Mouse (Mus musculus): ENCODE results near the gene Rimbp2. TPM values are rescaled to one million over a fixed set of nuclear protein-coding genes. Genes with fewer than 3 reads are reported as not detected.
"Not testable (repeated sequence)": the region's sequence is repeated elsewhere in the genome, so short reads cannot be mapped to it uniquely, and the experiment has no call there.

Gene Rimbp2
- polyA plus RNA-seq (2016; fragmentation: Nextera tagmentation; extraction: Ambion mirVana): not detected in 2 replicates

GRCm38 (mm10) chr5:128953278-128954070 lies at the start of gene Rimbp2:
Rimbp2 (minus strand) TSS chr5:128953486.
- Histone ChIP-seq H3K27ac (no peak within 1 kb of the TSS), H3K9me3 (replicated peaks) (peaks cover 6% of the 10 kb centered on the region; the same call in 1 of the 2 replicates), H3K9ac (no peak within 1 kb of the TSS), H3K36me3 (no peaks in the 10 kb centered on the region), H3K4me3 (peak within 1 kb of the TSS; percentile 19; the same call in 1 of the 2 replicates), H3K4me2 (peak within 1 kb of the TSS; percentile 56), H3K27me3 (replicated peaks) (peaks cover 37% of the 10 kb centered on the region), H3K4me1 (no peaks in the 10 kb centered on the region)
- ATAC-seq: no peak
- 11% methylated on average over 17 of the region's 17 CpGs for WGBS (ENCODE audit: insufficient replicate concordance)

- 10% methylated on average over 14 of the region's 14 CpGs for WGBS (ENCODE audit: insufficient replicate concordance)
- Histone ChIP-seq H3K9ac (peak overlapping the region; percentile 70), H3K36me3 (peaks cover 73% of the 10 kb centered on the region)
Observed at GRCm38 (mm10) chr5:129002571-129003011, 49.3 kb upstream of the Rimbp2 start.

GRCm38 (mm10) chr5:129000706-129001468 lies 47.6 kb upstream of the Rimbp2 start:
- 16% methylated on average over 8 of the region's 8 CpGs for WGBS (ENCODE audit: insufficient replicate concordance)
- H3K27ac ChIP-seq: peak overlapping the region; percentile 99
- H3K9ac ChIP-seq: peak overlapping the region; percentile 70
- peaks cover 67% of the 10 kb centered on the region for H3K4me1 ChIP-seq
- H3K4me2 ChIP-seq: peak overlapping the region; percentile 88
- peak; percentile 93 for ATAC-seq
- H3K9me3 ChIP-seq (replicated peaks): no peaks in the 10 kb centered on the region
- peak overlapping the region; percentile 35 for H3K4me3 ChIP-seq
- H3K36me3 ChIP-seq: peaks cover 80% of the 10 kb centered on the region
- H3K27me3 ChIP-seq (replicated peaks): no peaks in the 10 kb centered on the region

More at GRCm38 (mm10) chr5:129002571-129003011, 49.3 kb upstream of the Rimbp2 start:
- Histone ChIP-seq H3K4me2 (peak overlapping the region; percentile 88), H3K9me3 (replicated peaks) (no peaks in the 10 kb centered on the region), H3K4me1 (peaks cover 82% of the 10 kb centered on the region), H3K4me3 (peak overlapping the region; percentile 26), H3K27me3 (replicated peaks) (no peaks in the 10 kb centered on the region), H3K27ac (peak overlapping the region; percentile 99)
- ATAC-seq: no peak

GRCm38 (mm10) chr5:128987141-128987954 lies 34.1 kb upstream of the Rimbp2 start:
- ATAC-seq: no peak
- Histone ChIP-seq H3K4me1 (no peaks in the 10 kb centered on the region), H3K4me3 (no peak overlapping the region), H3K27ac (no peak overlapping the region), H3K9ac (no peak overlapping the region), H3K4me2 (no peak overlapping the region), H3K27me3 (replicated peaks) (no peaks in the 10 kb centered on the region), H3K9me3 (replicated peaks) (no peaks in the 10 kb centered on the region), H3K36me3 (peaks cover 86% of the 10 kb centered on the region)
- 91% methylated on average over 19 of the region's 19 CpGs for WGBS (ENCODE audit: insufficient replicate concordance)

- Histone ChIP-seq H3K4me3 (no peak overlapping the region), H3K27ac (no peak overlapping the region), H3K9me3 (replicated peaks) (no peaks in the 10 kb centered on the region), H3K36me3 (peaks cover 72% of the 10 kb centered on the region), H3K27me3 (replicated peaks) (no peaks in the 10 kb centered on the region), H3K4me2 (no peak overlapping the region), H3K4me1 (0 out of 2 replicates have a peak, but pooled peaks cover 2% of the 10 kb centered on the region), H3K9ac (no peak overlapping the region)
- no peak for ATAC-seq
- 93% methylated on average over 13 of the region's 13 CpGs for WGBS (ENCODE audit: insufficient replicate concordance)
Observed at GRCm38 (mm10) chr5:128985946-128986345, 32.7 kb upstream of the Rimbp2 start.

- no peak overlapping the region for H3K27ac ChIP-seq
- H3K9ac ChIP-seq: no peak overlapping the region
- no peak overlapping the region for H3K4me2 ChIP-seq
- H3K9me3 ChIP-seq (replicated peaks): 0 out of 2 replicates have a peak, but pooled peaks cover 4% of the 10 kb centered on the region
- H3K36me3 ChIP-seq: peaks cover 58% of the 10 kb centered on the region
- no peak for ATAC-seq
- no peak overlapping the region for H3K4me3 ChIP-seq
- 0 out of 2 replicates have a peak, but pooled peaks cover 2% of the 10 kb centered on the region for H3K4me1 ChIP-seq
- 87% methylated on average over 6 of the region's 6 CpGs for WGBS (ENCODE audit: insufficient replicate concordance)
- H3K27me3 ChIP-seq (replicated peaks): no peaks in the 10 kb centered on the region
Observed at GRCm38 (mm10) chr5:128984536-128984935, 31.2 kb upstream of the Rimbp2 start.

- H3K4me2 ChIP-seq: no peak overlapping the region
- H3K4me3 ChIP-seq: no peak overlapping the region
- peak; percentile 71 for ATAC-seq
- H3K27me3 ChIP-seq (replicated peaks): no peaks in the 10 kb centered on the region
- H3K9me3 ChIP-seq (replicated peaks): 0 out of 2 replicates have a peak, but pooled peaks cover 10% of the 10 kb centered on the region
- WGBS (ENCODE audit: insufficient replicate concordance): 26% methylated on average over 12 of the region's 12 CpGs
- H3K27ac ChIP-seq: no peak overlapping the region
- peaks cover 28% of the 10 kb centered on the region for H3K36me3 ChIP-seq
- H3K4me1 ChIP-seq: 0 out of 2 replicates have a peak, but pooled peaks cover 2% of the 10 kb centered on the region
- H3K9ac ChIP-seq: no peak overlapping the region
Observed at GRCm38 (mm10) chr5:128981607-128982006, 28.3 kb upstream of the Rimbp2 start.

GRCm38 (mm10) chr5:128980857-128981256 lies 27.6 kb upstream of the Rimbp2 start:
- Histone ChIP-seq H3K27me3 (replicated peaks) (no peaks in the 10 kb centered on the region), H3K9me3 (replicated peaks) (0 out of 2 replicates have a peak, but pooled peaks cover 10% of the 10 kb centered on the region), H3K36me3 (peaks cover 21% of the 10 kb centered on the region), H3K9ac (no peak overlapping the region), H3K4me2 (no peak overlapping the region), H3K4me3 (no peak overlapping the region), H3K4me1 (0 out of 2 replicates have a peak, but pooled peaks cover 2% of the 10 kb centered on the region), H3K27ac (no peak overlapping the region)
- WGBS (ENCODE audit: insufficient replicate concordance): 46% methylated on average over 7 of the region's 7 CpGs
- no peak for ATAC-seq

- Histone ChIP-seq H3K27me3 (replicated peaks) (no peaks in the 10 kb centered on the region), H3K36me3 (peaks cover 2% of the 10 kb centered on the region), H3K9me3 (replicated peaks) (0 out of 2 replicates have a peak, but pooled peaks cover 10% of the 10 kb centered on the region), H3K9ac (no peak overlapping the region), H3K4me2 (no peak overlapping the region), H3K4me3 (no peak overlapping the region), H3K4me1 (0 out of 2 replicates have a peak, but pooled peaks cover 2% of the 10 kb centered on the region), H3K27ac (no peak overlapping the region)
- WGBS (ENCODE audit: insufficient replicate concordance): 85% methylated on average over 7 of the region's 7 CpGs
- no peak for ATAC-seq
Observed at GRCm38 (mm10) chr5:128978957-128979356, 25.7 kb upstream of the Rimbp2 start.

GRCm38 (mm10) chr5:128977466-128977865 lies 24.2 kb upstream of the Rimbp2 start:
- H3K9ac ChIP-seq; H3K4me2 ChIP-seq; H3K4me3 ChIP-seq; H3K27me3 ChIP-seq (replicated peaks); H3K27ac ChIP-seq; H3K36me3 ChIP-seq; H3K9me3 ChIP-seq (replicated peaks); H3K4me1 ChIP-seq; ATAC-seq: not testable (repeated sequence)
- 39% methylated on average over 1 of the region's 1 CpGs for WGBS (ENCODE audit: insufficient replicate concordance)

- no peaks in the 10 kb centered on the region for H3K27me3 ChIP-seq (replicated peaks)
- H3K9me3 ChIP-seq (replicated peaks): 0 out of 2 replicates have a peak, but pooled peaks cover 10% of the 10 kb centered on the region
- no peak overlapping the region for H3K27ac ChIP-seq
- no peak overlapping the region for H3K9ac ChIP-seq
- WGBS (ENCODE audit: insufficient replicate concordance): 27% methylated on average over 4 of the region's 4 CpGs
- peak; percentile 10; the same call in 1 of the 2 replicates for ATAC-seq
- H3K4me1 ChIP-seq: no peaks in the 10 kb centered on the region
- no peak overlapping the region for H3K4me2 ChIP-seq
- H3K4me3 ChIP-seq: no peak overlapping the region
- no peaks in the 10 kb centered on the region for H3K36me3 ChIP-seq
Observed at GRCm38 (mm10) chr5:128976266-128976665, 23.0 kb upstream of the Rimbp2 start.
